Mouse (Mus musculus) bone marrow macrophage, adult 2 months (primary cell): Measurements from ENCODE around the gene Dab1. TPM values are rescaled to one million over a fixed set of nuclear protein-coding genes. Genes with fewer than 3 reads are reported as not detected.

Source experiments
- H3K27ac ChIP-seq: 2 replicates; pipeline ENCODE4 v1.5.1; 2012; ENCODE audit warnings: low read depth, low read length; ENCODE audit not compliant: insufficient read depth
- H3K4me1 ChIP-seq: 2 replicates; pipeline ENCODE4 v1.6.1; 2012; ENCODE audit warnings: low read length; ENCODE audit not compliant: control insufficient read depth, insufficient read depth
- H3K4me3 ChIP-seq: 2 replicates; pipeline ENCODE4 v1.5.1; 2012; ENCODE audit warnings: mild to moderate bottlenecking, low read length, moderate library complexity; ENCODE audit not compliant: insufficient read depth
- CTCF ChIP-seq: IDR thresholded peaks from 2 replicates; pipeline ENCODE4 v1.5.1; 2012; ENCODE audit warnings: low read depth, mild to moderate bottlenecking, low read length, moderate library complexity
- POLR2A ChIP-seq: IDR thresholded peaks from 2 replicates; pipeline ENCODE4 v1.6.1; 2012; ENCODE audit warnings: mild to moderate bottlenecking, low read depth, low read length, borderline replicate concordance
- polyA plus RNA-seq: library from polyadenylated mRNA; stranded (reverse); fragments of >200 nt; gene quantifications from 2 replicates; pipeline ENCODE4 v1.2.4, GENCODE M21; 2012; ENCODE audit not compliant: missing spikeins, insufficient read depth, insufficient read length

The Dab1 gene
- polyA plus RNA-seq, 1 experiment = not detected

DNA sequence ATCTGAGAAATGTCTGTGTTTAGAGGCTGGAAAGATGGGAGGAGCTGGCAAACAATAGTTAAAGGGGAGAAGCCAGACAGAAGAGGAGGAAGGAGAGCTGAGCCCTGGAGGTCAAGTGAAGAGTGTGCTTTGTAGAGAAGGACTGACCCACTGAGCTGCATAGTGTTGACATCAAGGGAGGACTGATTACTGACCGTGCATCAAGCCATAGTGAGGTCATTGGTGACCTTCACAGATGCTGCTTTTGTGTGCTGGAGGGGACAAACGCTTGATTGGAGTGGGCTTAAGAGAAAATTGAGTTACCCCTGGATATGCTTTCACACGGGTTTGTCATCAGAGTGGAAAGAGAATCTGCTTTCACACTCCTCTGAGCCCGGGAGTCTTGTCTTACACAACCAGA, 440.4 kb downstream of the Dab1 start:
- Histone ChIP-seq H3K27ac (no peak overlapping the region), H3K4me3 (no peak overlapping the region), H3K4me1 (no peaks in the 10 kb centered on the region)
- TF ChIP-seq POLR2A (no peak), CTCF (no peak)

DNA sequence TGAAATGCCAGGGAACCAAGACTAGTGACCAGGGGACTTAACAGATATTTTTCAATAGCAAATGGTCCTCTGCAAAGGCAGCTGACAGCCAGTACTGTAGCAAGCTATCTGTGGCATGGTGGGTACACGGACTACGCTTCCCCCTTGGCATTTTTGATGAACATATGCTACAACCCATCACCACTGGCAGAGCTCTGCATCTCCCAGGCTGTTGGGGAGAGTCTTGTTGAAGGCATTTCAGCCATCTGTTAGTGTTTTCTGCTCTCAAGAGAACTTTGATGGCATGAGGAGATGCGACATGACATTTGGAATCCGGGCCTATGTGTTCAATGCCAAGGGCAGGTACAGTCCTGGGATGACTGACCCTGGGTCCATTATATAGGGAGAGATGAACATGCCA, 443.2 kb downstream of the Dab1 start:
- Histone ChIP-seq H3K27ac (no peak overlapping the region), H3K4me1 (no peaks in the 10 kb centered on the region), H3K4me3 (no peak overlapping the region)
- no peak for TF ChIP-seq POLR2A
- TF ChIP-seq CTCF = no peak

DNA sequence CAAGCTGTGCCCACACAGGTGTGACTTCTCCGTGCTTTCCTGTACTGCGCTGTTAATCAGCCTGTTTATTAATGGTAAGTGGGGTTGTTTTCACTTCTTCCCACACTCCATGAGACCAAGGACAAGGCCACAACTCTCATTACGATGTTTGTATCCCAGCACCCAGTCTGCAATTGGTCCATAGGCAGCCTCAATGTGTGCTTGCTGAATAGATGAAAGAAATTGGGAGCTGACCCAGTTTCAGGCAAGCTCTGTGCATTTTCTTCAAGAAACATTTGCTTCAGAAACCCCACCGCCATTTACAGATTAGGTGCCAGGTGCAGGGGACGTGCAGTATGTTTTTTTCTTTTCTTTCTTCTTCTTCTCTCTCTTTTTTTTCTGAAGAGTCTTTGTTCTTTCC, 447.7 kb downstream of the Dab1 start:
- TF ChIP-seq CTCF = no peak
- no peak overlapping the region for H3K4me3 ChIP-seq
- H3K27ac ChIP-seq = no peak overlapping the region
- H3K4me1 ChIP-seq = no peaks in the 10 kb centered on the region

DNA sequence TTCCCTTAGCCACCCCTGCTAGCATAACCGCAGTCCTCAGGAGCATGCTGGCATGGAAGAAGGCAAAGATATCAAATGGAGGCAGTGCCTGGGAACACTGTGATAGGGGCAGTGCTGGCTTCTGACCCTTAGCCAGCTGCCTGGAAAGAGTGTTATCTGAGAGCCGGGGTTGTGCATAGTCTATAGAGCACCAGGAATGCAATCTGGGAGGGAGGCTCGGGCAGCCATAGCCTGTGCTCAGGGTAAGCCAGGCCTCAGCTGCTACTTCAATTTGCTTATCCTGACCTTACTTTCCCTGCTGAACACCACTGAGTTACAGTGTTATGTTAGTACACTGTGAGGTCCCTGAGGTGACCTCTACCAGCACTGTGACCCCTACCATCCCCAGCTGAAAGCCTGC, 448.6 kb downstream of the Dab1 start:
- Histone ChIP-seq H3K4me1 (no peaks in the 10 kb centered on the region), H3K4me3 (no peak overlapping the region), H3K27ac (no peak overlapping the region)
- TF ChIP-seq CTCF (no peak), POLR2A (no peak)

DNA sequence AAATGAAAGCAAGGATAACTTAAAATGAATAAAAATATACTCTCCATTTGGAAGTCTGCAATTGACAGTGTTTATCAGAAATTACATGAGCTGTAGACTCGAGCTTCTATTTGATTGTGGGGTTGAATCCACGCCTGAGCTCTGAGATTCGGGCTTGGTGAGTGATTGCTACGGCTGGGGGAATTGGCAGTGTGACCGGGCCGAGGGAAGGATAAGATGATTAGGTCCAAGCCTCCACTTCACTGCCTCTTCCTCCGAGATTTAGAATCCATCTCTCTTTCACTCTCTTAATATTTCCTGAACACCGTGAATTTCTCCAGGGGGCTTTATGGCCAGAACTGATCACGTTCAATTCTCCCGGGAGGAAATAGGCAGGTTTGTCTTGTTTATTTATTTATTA, 452.1 kb downstream of the Dab1 start:
- no peaks in the 10 kb centered on the region for H3K4me1 ChIP-seq

DNA sequence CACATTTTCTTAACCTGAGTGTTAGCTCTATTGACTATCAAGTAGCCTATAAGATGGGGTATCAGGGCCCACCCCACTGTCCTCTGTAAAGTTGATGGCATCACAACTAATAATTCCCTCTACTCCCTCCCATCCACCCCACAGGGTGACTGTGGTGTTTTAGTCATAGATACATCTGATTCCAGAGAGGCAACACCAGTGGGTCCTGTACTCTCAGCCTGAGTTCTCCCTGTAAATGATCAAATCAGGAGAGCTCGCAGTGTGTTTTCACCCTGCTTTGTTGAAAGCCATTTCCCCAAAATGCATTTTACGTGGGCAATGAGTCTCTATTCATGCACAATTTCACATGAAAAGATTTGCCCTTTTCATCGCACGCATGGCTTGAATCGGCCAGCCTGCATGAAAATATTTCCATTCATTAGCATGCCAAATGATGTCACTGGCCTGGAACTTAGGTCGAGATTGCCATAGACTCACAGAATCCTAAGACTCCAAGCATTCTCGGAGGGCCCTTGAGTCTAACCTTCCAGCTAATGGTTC, 454.8 kb downstream of the Dab1 start:
- H3K4me1 ChIP-seq = no peaks in the 10 kb centered on the region
- H3K4me3 ChIP-seq = no peak overlapping the region
- TF ChIP-seq POLR2A (no peak), CTCF (no peak)
- H3K27ac ChIP-seq = no peak overlapping the region

More for the DNA sequence above, 452.1 kb downstream of the Dab1 start:
- Histone ChIP-seq H3K4me3 (no peak overlapping the region), H3K27ac (no peak overlapping the region)
- TF ChIP-seq CTCF (no peak), POLR2A (no peak)

DNA sequence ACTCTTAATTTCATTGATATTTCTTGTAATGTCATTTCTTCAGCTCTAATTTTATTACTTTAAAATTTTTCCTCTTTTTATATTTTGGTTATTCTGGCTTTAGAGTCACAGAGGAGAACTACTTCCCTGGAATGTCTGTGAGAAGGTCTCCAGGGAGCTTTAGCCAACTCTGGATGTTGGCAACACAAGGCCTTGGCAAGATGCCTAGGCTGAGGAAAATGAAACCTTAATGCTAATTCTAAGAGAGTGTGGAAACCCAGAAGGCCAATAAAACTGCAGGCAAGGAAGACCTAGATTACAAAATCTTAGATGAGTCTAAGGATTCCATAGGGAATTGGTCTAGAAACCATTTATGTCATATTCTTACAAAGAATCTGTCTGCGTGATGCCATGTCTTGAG, 458.6 kb downstream of the Dab1 start:
- H3K4me1 ChIP-seq = no peaks in the 10 kb centered on the region
- H3K4me3 ChIP-seq = no peak overlapping the region
- H3K27ac ChIP-seq = no peak overlapping the region
- TF ChIP-seq CTCF (no peak), POLR2A (no peak)

DNA sequence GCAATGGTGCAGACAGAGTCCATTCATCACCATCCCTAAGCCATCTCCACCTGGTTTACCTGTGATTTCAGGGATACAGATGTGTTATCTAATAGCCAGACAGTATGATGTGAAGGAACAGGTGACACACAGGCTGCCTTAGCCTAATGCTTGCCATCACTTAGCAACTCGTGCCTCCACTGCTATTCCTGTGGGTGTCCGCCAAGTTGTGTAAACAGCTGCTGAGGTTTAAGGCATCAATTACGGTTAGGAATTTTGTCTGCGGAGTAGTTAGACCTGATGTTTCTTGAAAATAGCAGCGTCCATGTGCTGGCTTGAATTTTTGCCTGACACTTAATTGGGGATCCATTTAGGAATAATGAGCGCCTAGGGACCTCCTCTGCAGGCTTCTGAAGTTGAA, 487.1 kb downstream of the Dab1 start:
- TF ChIP-seq CTCF (no peak), POLR2A (no peak)
- no peak overlapping the region for H3K4me3 ChIP-seq
- no peaks in the 10 kb centered on the region for H3K4me1 ChIP-seq
- H3K27ac ChIP-seq = no peak overlapping the region

DNA sequence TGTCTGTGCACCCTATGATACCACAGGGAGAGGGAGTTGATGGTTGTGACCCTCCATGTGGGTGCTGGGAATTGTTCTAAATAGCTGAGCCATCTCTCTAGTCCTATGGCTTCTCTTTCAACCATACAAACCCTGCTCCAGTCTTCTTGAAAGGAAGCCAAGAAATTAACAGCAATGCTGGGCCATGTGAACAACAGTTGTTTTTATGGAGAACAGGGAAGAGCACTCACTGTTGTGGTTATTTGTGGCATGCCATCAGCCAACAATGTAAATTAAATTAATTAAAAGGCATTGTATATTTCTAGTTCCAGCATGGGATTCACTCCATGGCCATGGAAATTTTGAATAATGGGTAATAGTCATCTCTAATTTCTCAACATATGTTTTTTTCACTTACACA, 492.5 kb downstream of the Dab1 start:
- Histone ChIP-seq H3K27ac (no peak overlapping the region), H3K4me3 (no peak overlapping the region), H3K4me1 (no peaks in the 10 kb centered on the region)
- TF ChIP-seq CTCF (no peak), POLR2A (no peak)

DNA sequence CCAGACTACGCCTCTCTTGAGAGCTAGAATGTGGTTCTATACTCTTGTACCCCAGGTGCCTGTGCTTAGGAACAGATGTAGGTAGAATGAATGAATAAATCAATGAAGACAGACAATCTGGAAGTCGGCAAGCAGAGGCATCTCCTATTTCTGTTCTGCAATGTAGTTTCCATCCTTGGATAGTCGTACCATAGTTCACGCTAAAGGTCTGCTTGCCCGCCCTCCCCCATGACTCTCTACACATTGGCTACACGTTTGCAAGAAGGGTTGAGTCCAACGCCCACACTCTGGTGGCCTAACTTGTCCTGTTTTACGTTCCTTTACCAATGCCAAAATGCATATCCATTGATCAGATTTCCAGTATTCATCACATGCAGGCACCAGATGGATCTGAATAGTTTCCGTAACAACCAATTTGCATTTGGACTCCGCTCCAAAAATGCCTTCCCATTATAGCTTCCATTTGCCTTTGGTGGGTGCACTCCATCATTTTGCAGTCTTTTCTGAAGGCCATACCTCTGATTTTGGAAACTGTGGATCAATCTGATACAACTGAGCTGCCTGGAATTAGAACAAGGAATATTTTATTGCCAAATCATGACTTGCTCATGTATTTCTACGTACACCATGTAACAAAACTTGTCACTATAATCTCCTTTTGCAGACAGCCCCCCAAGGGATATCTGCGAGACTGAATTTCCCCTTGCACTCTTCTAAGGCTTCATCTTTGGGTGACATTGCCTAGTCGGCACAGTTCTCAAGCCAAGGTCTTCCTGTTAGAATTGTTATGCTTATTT, 494.2 kb downstream of the Dab1 start:
- Histone ChIP-seq H3K4me1 (no peaks in the 10 kb centered on the region), H3K27ac (no peak overlapping the region)
- no peak for TF ChIP-seq POLR2A
- no peak for TF ChIP-seq CTCF

More for the DNA sequence above, 494.2 kb downstream of the Dab1 start:
- H3K4me3 ChIP-seq = no peak overlapping the region
